Mouse (Mus musculus): ENCODE data around the gene Map4k4. TPM values are rescaled to one million over a fixed set of nuclear protein-coding genes. Genes with fewer than 3 reads are reported as not detected.

The Map4k4 gene
- polyA plus RNA-seq, 1 experiment from 2014 or later, result 14.7 TPM

DNA sequence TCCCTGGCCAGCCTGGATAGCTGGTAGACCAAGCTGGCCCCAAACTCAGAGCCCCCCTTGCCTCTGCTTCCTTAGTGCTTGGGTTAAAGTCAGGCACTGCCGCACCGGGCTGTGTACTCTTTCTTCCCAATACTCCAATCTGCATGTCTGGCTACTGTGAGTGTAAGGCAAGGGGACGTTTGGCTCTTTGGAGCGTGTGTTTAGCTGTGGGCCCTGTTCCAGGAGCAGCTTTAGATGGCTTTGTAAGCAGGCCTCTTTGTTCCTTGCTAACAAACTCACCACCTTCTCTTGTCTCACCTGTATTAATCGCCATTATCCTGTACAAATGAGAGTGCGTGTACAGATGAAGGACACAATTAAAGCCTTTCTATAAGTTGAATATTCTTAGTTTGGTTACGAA is 71.7 kb downstream of the Map4k4 start:
- H3K36me3 ChIP-seq (ENCODE audit: control insufficient read depth, insufficient read depth), result peaks cover 28% of the 10 kb centered on the region
- 61% methylated on average over 7 of the region's 7 CpGs for WGBS
- no peak overlapping the region for H3K9ac ChIP-seq (ENCODE audit: low read length)
- no peak overlapping the region for H3K4me2 ChIP-seq (ENCODE audit: low read depth, low read length)
- no peak overlapping the region for H3K4me3 ChIP-seq (ENCODE audit: low read length)
- H3K4me1 ChIP-seq (ENCODE audit: control insufficient read depth, insufficient read depth, low read length), result peaks cover 22% of the 10 kb centered on the region
- H3K9me3 ChIP-seq (replicated peaks; ENCODE audit: control insufficient read depth, low read length), result no peaks in the 10 kb centered on the region
- no peaks in the 10 kb centered on the region for H3K27me3 ChIP-seq (ENCODE audit: control insufficient read depth, insufficient read depth, low read length)
- ATAC-seq (replicated peaks; ENCODE audit: extremely low read depth, insufficient read depth, low FRiP score), result no peak
- no peak overlapping the region for H3K27ac ChIP-seq (ENCODE audit: low read length)

DNA sequence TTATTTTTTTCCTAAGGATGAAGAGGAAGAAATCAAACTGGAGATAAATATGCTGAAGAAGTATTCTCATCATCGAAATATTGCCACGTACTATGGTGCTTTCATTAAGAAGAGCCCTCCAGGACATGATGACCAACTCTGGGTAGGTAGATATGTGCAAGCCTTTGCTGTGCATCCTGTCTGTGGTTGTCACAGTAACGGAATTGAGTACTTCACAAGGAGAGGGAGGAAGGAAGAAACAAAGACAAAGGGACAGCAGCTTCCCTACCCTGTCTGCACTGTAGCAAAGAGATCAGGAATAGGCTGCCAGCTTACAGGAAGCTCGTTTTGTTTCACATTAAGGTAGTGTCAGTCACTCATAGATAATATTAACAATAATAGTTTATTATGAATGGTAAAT is 73.2 kb downstream of the Map4k4 start:
- Histone ChIP-seq H3K9me3 (replicated peaks; ENCODE audit: control insufficient read depth, low read length) (no peaks in the 10 kb centered on the region), H3K4me1 (ENCODE audit: control insufficient read depth, insufficient read depth, low read length) (peaks cover 14% of the 10 kb centered on the region), H3K27ac (ENCODE audit: low read length) (no peak overlapping the region), H3K9ac (ENCODE audit: low read length) (no peak overlapping the region), H3K36me3 (ENCODE audit: control insufficient read depth, insufficient read depth) (peaks cover 25% of the 10 kb centered on the region), H3K4me2 (ENCODE audit: low read depth, low read length) (no peak overlapping the region), H3K4me3 (ENCODE audit: low read length) (no peak overlapping the region), H3K27me3 (ENCODE audit: control insufficient read depth, insufficient read depth, low read length) (no peaks in the 10 kb centered on the region)
- no peak for ATAC-seq (replicated peaks; ENCODE audit: extremely low read depth, insufficient read depth, low FRiP score)
- WGBS, result 77% methylated on average over 4 of the region's 4 CpGs

- Histone ChIP-seq H3K27me3 (ENCODE audit: control insufficient read depth, insufficient read depth, low read length) (no peaks in the 10 kb centered on the region), H3K4me2 (ENCODE audit: low read depth, low read length) (no peak overlapping the region), H3K4me1 (ENCODE audit: control insufficient read depth, insufficient read depth, low read length) (peaks cover 9% of the 10 kb centered on the region), H3K4me3 (ENCODE audit: low read length) (no peak overlapping the region), H3K9ac (ENCODE audit: low read length) (no peak overlapping the region), H3K9me3 (replicated peaks; ENCODE audit: control insufficient read depth, low read length) (no peaks in the 10 kb centered on the region), H3K36me3 (ENCODE audit: control insufficient read depth, insufficient read depth) (peaks cover 25% of the 10 kb centered on the region), H3K27ac (ENCODE audit: low read length) (no peak overlapping the region)
- no peak for ATAC-seq (replicated peaks; ENCODE audit: extremely low read depth, insufficient read depth, low FRiP score)
- whole genome bisulfite sequencing, result 80% methylated on average over 2 of the region's 2 CpGs
Observed at GRCm38 (mm10) chr1:39975005-39975404, 74.3 kb downstream of the Map4k4 start.

GRCm38 (mm10) chr1:39976107-39976506 is 75.4 kb downstream of the Map4k4 start:
- 58% methylated on average over 2 of the region's 2 CpGs for WGBS
- no peak for ATAC-seq (replicated peaks; ENCODE audit: extremely low read depth, insufficient read depth, low FRiP score)

DNA sequence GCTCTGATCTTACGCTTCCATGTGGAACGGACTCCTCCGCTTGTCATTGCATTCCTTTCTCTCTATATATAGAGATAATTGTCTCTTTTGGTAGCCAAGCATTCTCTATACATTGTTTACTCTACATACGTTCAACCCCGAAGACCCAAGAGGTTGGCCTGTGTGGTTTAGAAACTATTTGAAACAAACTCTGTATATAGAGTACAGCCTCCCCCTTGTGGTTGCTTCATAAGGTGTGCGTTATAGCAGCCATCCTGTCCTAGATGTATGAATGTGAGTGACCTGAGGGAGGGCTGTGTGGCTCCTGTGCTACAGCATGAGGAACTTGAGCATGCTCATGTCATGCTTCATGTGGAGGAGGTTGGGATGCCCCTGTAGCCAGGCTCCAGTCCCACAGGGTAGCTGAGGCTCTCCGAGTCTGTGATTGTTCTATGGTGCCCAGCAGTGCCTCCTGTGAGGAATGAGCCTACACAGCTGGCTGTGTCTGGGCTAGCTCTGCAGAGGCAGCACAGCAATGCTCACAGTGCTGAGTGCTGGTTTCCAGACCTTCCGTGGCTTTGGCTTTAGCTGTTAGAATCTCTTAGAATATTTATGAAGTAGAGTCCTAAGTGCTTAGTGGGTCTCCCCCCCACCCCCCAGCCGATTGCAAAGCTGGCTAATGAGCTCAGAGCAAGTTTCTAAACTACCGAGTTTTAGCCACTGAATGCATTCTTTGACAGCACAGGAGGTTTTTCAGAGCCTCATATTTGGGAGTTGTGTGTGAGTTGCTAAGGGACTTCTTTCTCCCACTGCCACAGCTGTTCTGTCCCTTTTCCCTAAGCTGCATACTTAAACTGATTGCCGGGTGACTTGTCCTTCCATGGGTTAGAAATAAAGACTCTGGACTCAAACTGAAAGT is 76.4 kb downstream of the Map4k4 start:
- WGBS, result 76% methylated on average over 11 of the region's 11 CpGs
- H3K4me1 ChIP-seq (ENCODE audit: control insufficient read depth, insufficient read depth, low read length), result peaks cover 4% of the 10 kb centered on the region; the same call in 1 of the 2 replicates
- H3K9me3 ChIP-seq (replicated peaks; ENCODE audit: control insufficient read depth, low read length), result no peaks in the 10 kb centered on the region
- H3K27ac ChIP-seq (ENCODE audit: low read length), result no peak overlapping the region
- H3K27me3 ChIP-seq (ENCODE audit: control insufficient read depth, insufficient read depth, low read length), result no peaks in the 10 kb centered on the region
- no peak overlapping the region for H3K4me3 ChIP-seq (ENCODE audit: low read length)
- no peak overlapping the region for H3K4me2 ChIP-seq (ENCODE audit: low read depth, low read length)
- peaks cover 32% of the 10 kb centered on the region for H3K36me3 ChIP-seq (ENCODE audit: control insufficient read depth, insufficient read depth)
- H3K9ac ChIP-seq (ENCODE audit: low read length), result no peak overlapping the region
- no peak for ATAC-seq (replicated peaks; ENCODE audit: extremely low read depth, insufficient read depth, low FRiP score)

More at GRCm38 (mm10) chr1:39976107-39976506, 75.4 kb downstream of the Map4k4 start:
- no peaks in the 10 kb centered on the region for H3K27me3 ChIP-seq (ENCODE audit: control insufficient read depth, insufficient read depth, low read length)
- H3K9me3 ChIP-seq (replicated peaks; ENCODE audit: control insufficient read depth, low read length), result no peaks in the 10 kb centered on the region
- no peak overlapping the region for H3K4me2 ChIP-seq (ENCODE audit: low read depth, low read length)
- H3K36me3 ChIP-seq (ENCODE audit: control insufficient read depth, insufficient read depth), result peaks cover 28% of the 10 kb centered on the region
- no peak overlapping the region for H3K27ac ChIP-seq (ENCODE audit: low read length)
- no peak overlapping the region for H3K4me3 ChIP-seq (ENCODE audit: low read length)
- H3K9ac ChIP-seq (ENCODE audit: low read length), result no peak overlapping the region
- H3K4me1 ChIP-seq (ENCODE audit: control insufficient read depth, insufficient read depth, low read length), result peaks cover 6% of the 10 kb centered on the region

DNA sequence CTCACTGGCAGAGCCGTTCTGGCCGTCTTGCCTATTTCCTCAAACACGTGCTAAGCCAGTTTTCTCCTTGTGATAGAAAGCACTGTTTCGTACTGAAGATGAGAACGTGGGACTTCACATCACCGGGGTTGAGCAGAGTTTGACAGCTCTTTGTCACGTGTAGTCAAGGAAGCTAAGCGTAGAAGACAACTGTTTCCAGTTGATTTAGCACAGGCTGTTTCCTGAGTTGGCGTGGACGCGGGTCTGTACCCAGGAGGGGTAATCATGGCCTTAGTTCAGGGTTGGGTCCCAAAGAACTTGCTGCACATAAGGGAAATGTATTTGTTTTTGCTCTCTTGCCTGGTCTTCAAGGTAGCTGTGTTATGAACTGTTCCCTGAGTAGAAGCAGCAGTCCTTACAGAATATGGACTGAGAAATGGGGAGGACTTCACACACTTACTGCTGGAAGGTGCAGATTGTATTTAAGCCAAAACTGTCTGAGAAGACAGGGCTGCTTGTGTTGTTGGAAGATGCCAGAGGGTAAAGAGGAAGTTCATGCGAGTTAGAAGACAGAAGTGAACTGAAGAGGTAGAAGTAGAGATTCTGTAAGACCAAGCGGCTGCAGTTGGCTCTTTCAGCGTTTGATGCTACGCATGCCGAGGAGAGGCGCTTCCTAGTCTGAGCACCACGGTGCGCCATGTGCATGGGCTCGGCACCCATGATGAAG is 78.2 kb downstream of the Map4k4 start:
- Histone ChIP-seq H3K9me3 (replicated peaks; ENCODE audit: control insufficient read depth, low read length) (no peaks in the 10 kb centered on the region), H3K27me3 (ENCODE audit: control insufficient read depth, insufficient read depth, low read length) (no peaks in the 10 kb centered on the region), H3K4me3 (ENCODE audit: low read length) (no peak overlapping the region), H3K4me2 (ENCODE audit: low read depth, low read length) (no peak overlapping the region), H3K9ac (ENCODE audit: low read length) (no peak overlapping the region), H3K4me1 (ENCODE audit: control insufficient read depth, insufficient read depth, low read length) (no peaks in the 10 kb centered on the region), H3K36me3 (ENCODE audit: control insufficient read depth, insufficient read depth) (peaks cover 33% of the 10 kb centered on the region), H3K27ac (ENCODE audit: low read length) (no peak overlapping the region)
- WGBS, result 86% methylated on average over 20 of the region's 20 CpGs
- no peak for ATAC-seq (replicated peaks; ENCODE audit: extremely low read depth, insufficient read depth, low FRiP score)

DNA sequence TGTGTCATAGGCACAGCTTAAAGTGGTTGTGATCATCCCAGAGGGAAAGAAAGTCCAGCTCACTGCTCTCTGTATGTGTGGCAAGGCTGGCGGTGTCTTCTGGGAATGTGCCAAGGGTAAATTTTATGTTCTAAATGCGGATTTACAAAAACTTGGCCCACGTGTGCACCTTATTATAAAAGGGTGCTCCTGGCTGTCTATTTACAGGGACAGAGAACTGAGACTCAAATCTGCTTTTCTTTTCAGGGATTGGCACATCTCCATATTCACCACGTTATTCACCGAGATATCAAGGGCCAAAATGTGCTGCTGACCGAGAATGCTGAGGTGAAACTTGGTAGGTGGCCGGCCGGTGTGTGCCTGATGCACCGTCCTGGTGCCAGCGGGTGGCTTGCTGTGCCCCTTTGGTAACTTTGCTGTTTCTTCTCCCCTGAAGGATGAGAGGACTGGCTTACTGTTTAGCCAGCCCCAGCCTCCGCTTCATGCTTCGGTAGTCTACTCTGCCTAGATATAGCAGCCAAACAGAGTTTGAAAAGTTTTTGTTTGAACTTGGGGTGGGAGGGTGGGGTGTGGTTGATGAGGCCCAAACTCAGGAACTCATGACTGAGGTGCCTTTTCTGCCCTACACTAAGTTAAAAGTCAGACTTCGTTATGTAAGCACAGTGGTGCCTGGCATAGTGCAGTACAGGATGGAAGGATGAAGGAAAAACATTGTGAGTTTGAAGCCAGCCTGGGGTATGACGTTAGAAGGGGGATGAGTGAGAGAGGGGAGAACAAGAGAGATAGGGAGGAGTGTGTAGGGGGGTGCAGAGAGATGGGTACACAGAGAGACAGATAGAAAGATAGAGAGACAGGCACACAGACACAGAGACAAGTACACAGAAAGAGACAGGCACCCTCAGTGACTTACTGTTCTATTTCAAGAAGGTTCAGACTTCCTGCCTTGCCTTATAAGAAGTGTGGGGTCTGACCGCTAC is 79.9 kb downstream of the Map4k4 start:
- H3K4me3 ChIP-seq (ENCODE audit: low read length), result no peak overlapping the region
- no peak overlapping the region for H3K9ac ChIP-seq (ENCODE audit: low read length)
- ATAC-seq (replicated peaks; ENCODE audit: extremely low read depth, insufficient read depth, low FRiP score), result no peak
- peaks cover 31% of the 10 kb centered on the region for H3K36me3 ChIP-seq (ENCODE audit: control insufficient read depth, insufficient read depth)
- no peaks in the 10 kb centered on the region for H3K4me1 ChIP-seq (ENCODE audit: control insufficient read depth, insufficient read depth, low read length)
- H3K27me3 ChIP-seq (ENCODE audit: control insufficient read depth, insufficient read depth, low read length), result no peaks in the 10 kb centered on the region
- no peak overlapping the region for H3K4me2 ChIP-seq (ENCODE audit: low read depth, low read length)
- H3K9me3 ChIP-seq (replicated peaks; ENCODE audit: control insufficient read depth, low read length), result no peaks in the 10 kb centered on the region
- H3K27ac ChIP-seq (ENCODE audit: low read length), result no peak overlapping the region
- 75% methylated on average over 15 of the region's 15 CpGs for WGBS

GRCm38 (mm10) chr1:39981970-39982369 is 81.3 kb downstream of the Map4k4 start:
- H3K27ac ChIP-seq (ENCODE audit: low read length), result peak overlapping the region; percentile 0; the same call in 1 of the 2 replicates

More at GRCm38 (mm10) chr1:39981970-39982369, 81.3 kb downstream of the Map4k4 start:
- H3K4me3 ChIP-seq (ENCODE audit: low read length), result no peak overlapping the region
- H3K4me1 ChIP-seq (ENCODE audit: control insufficient read depth, insufficient read depth, low read length), result no peaks in the 10 kb centered on the region
- no peaks in the 10 kb centered on the region for H3K9me3 ChIP-seq (replicated peaks; ENCODE audit: control insufficient read depth, low read length)
- peak; percentile 37; the same call in 1 of the 2 replicates for ATAC-seq (replicated peaks; ENCODE audit: extremely low read depth, insufficient read depth, low FRiP score)
- H3K27me3 ChIP-seq (ENCODE audit: control insufficient read depth, insufficient read depth, low read length), result no peaks in the 10 kb centered on the region
- H3K4me2 ChIP-seq (ENCODE audit: low read depth, low read length), result no peak overlapping the region
- peaks cover 31% of the 10 kb centered on the region for H3K36me3 ChIP-seq (ENCODE audit: control insufficient read depth, insufficient read depth)
- H3K9ac ChIP-seq (ENCODE audit: low read length), result no peak overlapping the region
- WGBS, result 50% methylated on average over 3 of the region's 3 CpGs
